ENCODE assay signal across 14 mouse cellular contexts in the genomic region with DNA sequence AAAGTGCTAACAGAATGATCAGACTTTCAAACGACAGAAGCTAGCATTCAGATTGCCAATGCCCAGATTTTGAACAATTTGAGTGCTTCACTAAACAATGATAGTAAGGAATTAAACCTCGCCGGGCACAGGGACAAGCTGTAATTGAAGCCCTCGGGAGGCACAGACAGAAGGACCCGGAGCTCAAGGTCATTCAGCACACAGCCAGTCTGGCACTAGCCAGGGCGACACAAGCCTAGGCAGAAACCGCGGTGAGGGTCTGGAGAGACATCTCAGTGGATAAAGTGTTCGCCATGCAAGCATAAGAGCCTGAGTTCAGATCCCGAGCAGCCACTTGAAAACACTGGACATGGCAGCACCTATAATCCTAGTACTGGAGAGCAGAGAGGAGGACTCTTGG. TPM values are rescaled to one million over a fixed set of nuclear protein-coding genes. Genes with fewer than 3 reads are reported as not detected.
DNase-seq lines count a peak whose midpoint lies in the region; ATAC-seq lines count a peak whose summit lies in the region.
"Had no signal": no experiment of that assay in that cellular context is flagged by ENCODE, and none has a peak within 500 bp of the region (broad histone marks: within the 10 kb centered on the region; RNA-seq: fewer than 3 reads in every experiment).

No protein-coding gene starts in this region.

- H3K9me3 ChIP-seq in heart, embryonic 12.5 days (replicated peaks), result 0 out of 2 replicates have a peak, but pooled peaks cover 10% of the 10 kb centered on the region
- peaks cover 2% of the 10 kb centered on the region; the same call in 1 of the 2 replicates for H3K9me3 ChIP-seq in forebrain, embryonic 13.5 days (replicated peaks)
- H3K9me3 ChIP-seq: midbrain, embryonic 12.5 days had no signal

- peaks cover 23% of the 10 kb centered on the region for H3K4me1 ChIP-seq in heart, embryonic 12.5 days (replicated peaks)
- H3K4me1 ChIP-seq in forebrain, embryonic 13.5 days, result no peaks in the 10 kb centered on the region
- H3K4me1 ChIP-seq: embryonic facial prominence, embryonic 13.5 days; forebrain, embryonic 10.5 days; midbrain, embryonic 12.5 days had no signal

- H3K9ac ChIP-seq in heart, embryonic 12.5 days, result no peak overlapping the region
- H3K9ac ChIP-seq in forebrain, embryonic 13.5 days, result no peak overlapping the region
- H3K9ac ChIP-seq: embryonic facial prominence, embryonic 13.5 days; liver, embryonic 14.5 days; midbrain, embryonic 12.5 days had no signal

- no peaks in the 10 kb centered on the region for H3K27me3 ChIP-seq in heart, embryonic 12.5 days (replicated peaks)
- H3K27me3 ChIP-seq in forebrain, embryonic 13.5 days, result no peaks in the 10 kb centered on the region
- H3K27me3 ChIP-seq: embryonic facial prominence, embryonic 13.5 days; midbrain, embryonic 12.5 days had no signal

- H3K4me2 ChIP-seq in heart, embryonic 12.5 days, result no peak overlapping the region
- no peak overlapping the region for H3K4me2 ChIP-seq in forebrain, embryonic 13.5 days
- H3K4me2 ChIP-seq: embryonic facial prominence, embryonic 13.5 days; midbrain, embryonic 12.5 days had no signal

- H3K36me3 ChIP-seq in heart, embryonic 12.5 days, result peaks cover 12% of the 10 kb centered on the region
- peaks cover 4% of the 10 kb centered on the region; the same call in 1 of the 2 replicates for H3K36me3 ChIP-seq in forebrain, embryonic 13.5 days (ENCODE audit: poor library complexity, severe bottlenecking)

- intact Hi-C loops in heart, postnatal 36 days (cut with DNase I), result no loop called here
- intact Hi-C loops in left cerebral cortex, postnatal 36 days (cut with DNase I), result no loop called here
- intact Hi-C loops in left cerebral cortex, postnatal 25 days (cut with DNase I), result no loop called here

- ATAC-seq in heart, embryonic 12.5 days (ENCODE audit: insufficient number of reproducible peaks, low FRiP score), result no peak
- no peak for ATAC-seq in forebrain, embryonic 13.5 days

- H3K4me3 ChIP-seq in heart, embryonic 12.5 days, result no peak overlapping the region
- no peak overlapping the region for H3K4me3 ChIP-seq in forebrain, embryonic 13.5 days
- H3K4me3 ChIP-seq: embryonic facial prominence, embryonic 13.5 days; forebrain, embryonic 10.5 days; midbrain, embryonic 12.5 days had no signal

- peak; percentile 84 for DNase-seq in heart, adult 11 months
- no peak for DNase-seq in heart, postnatal 36 days
- DNase-seq in Muller cell, postnatal 12 days (ENCODE audit: inconsistent ontology term), result peak; percentile 22
- peak; percentile 34 to 40 for DNase-seq in adrenal gland, postnatal 36 days
- no peak for DNase-seq in left cerebral cortex, postnatal 36 days (ENCODE audit: low spot score in 2 of 2)
- DNase-seq in left cerebral cortex, postnatal 25 days (ENCODE audit: low spot score in 2 of 2), result no peak
- DNase-seq: thymus, postnatal 25 days had no signal

- H3K27ac ChIP-seq in heart, embryonic 12.5 days (ENCODE audit: poor library complexity, severe bottlenecking), result peak overlapping the region; percentile 77
- no peak overlapping the region for H3K27ac ChIP-seq in forebrain, embryonic 13.5 days
- H3K27ac ChIP-seq: embryonic facial prominence, embryonic 13.5 days; forebrain, embryonic 10.5 days; kidney, postnatal 0 days; liver, embryonic 14.5 days; midbrain, embryonic 12.5 days had no signal

- WGBS in heart, embryonic 12.5 days, result 59% methylated on average over 10 of the region's 10 CpGs
- WGBS in forebrain, embryonic 13.5 days, result 77% methylated on average over 10 of the region's 10 CpGs

RNA-seq across cellular contexts. Expression of gene Ide, which starts 10.7 kb away (rescaled TPM):
- total RNA-seq in heart, postnatal 36 days (2021), result 10 to 100 TPM; 69.1 to 71.1 TPM
- total RNA-seq in adrenal gland, postnatal 36 days (2021), result 10 to 100 TPM; 86.6 to 99.3 TPM
- polyA plus RNA-seq in heart, embryonic 12.5 days (2016; fragmentation: Nextera tagmentation; extraction: Ambion mirVana), result 62.0 and 62.7 TPM in 2 replicates
- polyA plus RNA-seq in forebrain, embryonic 13.5 days (2015; fragmentation: Nextera tagmentation; extraction: Ambion mirVana), result 36.8 and 45.1 TPM in 2 replicates
- total RNA-seq in left cerebral cortex, postnatal 36 days (2021), result 10 to 100 TPM; 34.1 to 37.4 TPM
- 10 to 100 TPM; 38.3 to 41.7 TPM for total RNA-seq in left cerebral cortex, postnatal 25 days (2021)

RNA-seq across cellular contexts. Expression of gene Kif11, which starts 27.9 kb away (rescaled TPM):
- 1 to 10 TPM in 1 of 2 experiments, under 1 TPM in 1; 0.89 to 1.0 TPM for total RNA-seq in heart, postnatal 36 days (2021)
- 1 to 10 TPM; 3.2 to 3.3 TPM for total RNA-seq in adrenal gland, postnatal 36 days (2021)
- 53.6 and 57.7 TPM in 2 replicates for polyA plus RNA-seq in heart, embryonic 12.5 days (2016; fragmentation: Nextera tagmentation; extraction: Ambion mirVana)
- 69.1 and 69.6 TPM in 2 replicates for polyA plus RNA-seq in forebrain, embryonic 13.5 days (2015; fragmentation: Nextera tagmentation; extraction: Ambion mirVana)
- 1 to 10 TPM; 1.1 TPM for total RNA-seq in left cerebral cortex, postnatal 36 days (2021)
- total RNA-seq in left cerebral cortex, postnatal 25 days (2021), result 1 to 10 TPM; 1.2 TPM

Comparison
In these comparisons a context has a peak if more than half of its experiments do, and no peak if none do; other contexts are left out.
1. DNase-seq: peak in heart, adult 11 months (single experiment), Muller cell, postnatal 12 days (single experiment) and adrenal gland, postnatal 36 days (2 of 2); none in heart, postnatal 36 days (0 of 2), left cerebral cortex, postnatal 36 days (0 of 2) and left cerebral cortex, postnatal 25 days (0 of 2).